Mouse (Mus musculus): ENCODE measurements around the gene Zmat5. TPM values are rescaled to one million over a fixed set of nuclear protein-coding genes. Genes with fewer than 3 reads are reported as not detected.

Zmat5 gene
- polyA plus RNA-seq, 1 experiment: 41.5 TPM

DNA sequence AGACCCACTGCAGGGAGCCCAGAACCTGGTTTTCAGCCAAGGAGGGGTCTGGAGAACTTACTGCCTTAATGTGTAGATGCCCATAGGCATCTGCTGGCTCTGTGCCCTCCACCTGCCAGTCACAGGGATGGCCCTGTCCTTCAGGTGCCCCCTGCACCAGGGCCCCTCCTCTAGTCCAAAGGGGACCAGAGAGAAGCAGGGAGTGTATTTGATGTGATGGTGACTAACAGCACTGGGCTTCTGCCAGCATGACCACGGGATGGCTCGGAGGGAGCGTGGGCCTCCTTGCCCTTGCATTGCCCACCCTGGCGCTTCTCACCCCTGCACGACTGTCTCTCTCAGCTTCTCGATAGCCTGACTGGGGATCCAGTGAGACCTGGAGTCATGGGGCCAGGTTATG lies 40.2 kb downstream of the Zmat5 start:
- TF ChIP-seq FOSL1 (IDR thresholded peaks at IDR 0.05; ENCODE audit: insufficient read depth, low read length, poor library complexity, severe bottlenecking): no peak
- no peak for TF ChIP-seq CTCF (IDR thresholded peaks at IDR 0.05; ENCODE audit: control insufficient read depth, insufficient read depth, insufficient read length)
- TF ChIP-seq CEBPB (IDR thresholded peaks at IDR 0.05; ENCODE audit: low read depth): no peak
- no peak for TF ChIP-seq MYOG (IDR thresholded peaks at IDR 0.05; ENCODE audit: control insufficient read depth, extremely low read depth, insufficient read length)
- no peak for TF ChIP-seq USF1 (IDR thresholded peaks at IDR 0.05; ENCODE audit: low read depth)
- no peak for TF ChIP-seq MAX (IDR thresholded peaks at IDR 0.05)
- no peak for TF ChIP-seq MYOD1 (IDR thresholded peaks at IDR 0.05; ENCODE audit: control insufficient read depth, insufficient read length, low read depth)
- H3K79me3 ChIP-seq (ENCODE audit: low read depth): no peaks in the 10 kb centered on the region
- no peaks in the 10 kb centered on the region for H3K79me2 ChIP-seq (ENCODE audit: control insufficient read depth, insufficient read depth)
- no peak overlapping the region for H3ac ChIP-seq (ENCODE audit: control insufficient read depth, insufficient read length, low read depth)
- peaks cover 89% of the 10 kb centered on the region for H3K27me3 ChIP-seq (ENCODE audit: control insufficient read depth, insufficient read depth, insufficient read length)
- H3K4me3 ChIP-seq (ENCODE audit: insufficient read depth, poor library complexity, severe bottlenecking): no peak overlapping the region
- no peaks in the 10 kb centered on the region for H3K36me3 ChIP-seq (ENCODE audit: control insufficient read depth, insufficient read depth)

DNA sequence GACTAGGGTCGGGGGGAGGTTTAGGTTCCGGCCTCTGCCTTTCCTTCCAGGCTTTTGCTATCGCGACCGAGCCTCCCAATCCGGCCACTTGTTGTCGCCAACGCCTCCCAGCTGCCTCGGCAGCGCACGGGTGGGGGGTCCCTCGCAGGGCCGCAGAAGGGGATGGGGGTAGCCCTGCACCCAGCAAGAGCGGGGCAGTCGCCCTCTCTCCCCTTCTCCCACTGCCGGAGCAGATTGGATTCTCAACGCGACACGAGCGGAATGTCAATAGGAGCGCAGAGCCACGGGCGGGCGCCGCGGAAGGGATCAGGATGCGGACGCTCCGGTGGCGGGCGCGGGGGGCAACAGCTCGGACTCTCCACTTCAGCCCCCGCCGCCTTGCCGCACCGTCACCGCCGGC lies 41.5 kb downstream of the Zmat5 start:
- Histone ChIP-seq H3K27me3 (ENCODE audit: control insufficient read depth, insufficient read depth, insufficient read length) (peaks cover 84% of the 10 kb centered on the region), H3K79me3 (ENCODE audit: low read depth) (no peaks in the 10 kb centered on the region), H3K36me3 (ENCODE audit: control insufficient read depth, insufficient read depth) (no peaks in the 10 kb centered on the region), H3K79me2 (ENCODE audit: control insufficient read depth, insufficient read depth) (no peaks in the 10 kb centered on the region), H3ac (ENCODE audit: control insufficient read depth, insufficient read length, low read depth) (no peak overlapping the region), H3K4me3 (ENCODE audit: insufficient read depth, poor library complexity, severe bottlenecking) (no peak overlapping the region)
- no peak for TF ChIP-seq FOSL1 (IDR thresholded peaks at IDR 0.05; ENCODE audit: insufficient read depth, low read length, poor library complexity, severe bottlenecking)
- TF ChIP-seq MAX (IDR thresholded peaks at IDR 0.05): no peak
- no peak for TF ChIP-seq CTCF (IDR thresholded peaks at IDR 0.05; ENCODE audit: control insufficient read depth, insufficient read depth, insufficient read length)
- TF ChIP-seq MYOG (IDR thresholded peaks at IDR 0.05; ENCODE audit: control insufficient read depth, extremely low read depth, insufficient read length): no peak
- TF ChIP-seq MYOD1 (IDR thresholded peaks at IDR 0.05; ENCODE audit: control insufficient read depth, insufficient read length, low read depth): no peak
- TF ChIP-seq USF1 (IDR thresholded peaks at IDR 0.05; ENCODE audit: low read depth): no peak
- no peak for TF ChIP-seq CEBPB (IDR thresholded peaks at IDR 0.05; ENCODE audit: low read depth)

DNA sequence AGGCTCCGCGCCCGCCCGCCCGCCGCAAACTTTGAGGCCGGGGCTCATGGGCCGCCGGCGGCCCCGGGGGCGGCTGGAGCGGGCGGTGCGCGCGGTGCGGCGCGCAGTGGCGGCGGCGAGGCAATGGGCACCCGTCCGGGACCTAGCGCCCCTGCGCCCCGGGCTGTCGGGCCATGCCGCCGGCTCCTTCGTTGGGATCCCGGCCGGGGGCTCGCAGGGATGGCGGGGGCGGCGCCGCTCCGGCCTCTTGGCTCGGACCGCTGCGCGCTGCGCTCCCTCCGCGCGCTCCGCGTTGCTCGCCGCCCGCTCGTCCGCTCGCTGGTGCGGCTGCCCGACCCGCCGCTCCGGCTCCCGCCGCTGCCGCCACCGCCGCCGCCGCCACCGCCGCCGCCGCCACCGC lies 42.3 kb downstream of the Zmat5 start, which contains the start of gene Cabp7:
TSS of gene Cabp7 (minus strand) at position 46 of the 400 bp plus-strand sequence.
- Histone ChIP-seq H3K79me2 (ENCODE audit: control insufficient read depth, insufficient read depth) (no peaks in the 10 kb centered on the region), H3K4me3 (ENCODE audit: insufficient read depth, poor library complexity, severe bottlenecking) (no peak within 1 kb of the TSS), H3ac (ENCODE audit: control insufficient read depth, insufficient read length, low read depth) (no peak within 1 kb of the TSS), H3K36me3 (ENCODE audit: control insufficient read depth, insufficient read depth) (no peaks in the 10 kb centered on the region), H3K79me3 (ENCODE audit: low read depth) (no peaks in the 10 kb centered on the region), H3K27me3 (ENCODE audit: control insufficient read depth, insufficient read depth, insufficient read length) (peaks cover 79% of the 10 kb centered on the region)
- TF ChIP-seq USF1 (IDR thresholded peaks at IDR 0.05; ENCODE audit: low read depth): no peak
- no peak for TF ChIP-seq MYOG (IDR thresholded peaks at IDR 0.05; ENCODE audit: control insufficient read depth, extremely low read depth, insufficient read length)
- TF ChIP-seq CTCF (IDR thresholded peaks at IDR 0.05; ENCODE audit: control insufficient read depth, insufficient read depth, insufficient read length): no peak
- TF ChIP-seq FOSL1 (IDR thresholded peaks at IDR 0.05; ENCODE audit: insufficient read depth, low read length, poor library complexity, severe bottlenecking): no peak
- TF ChIP-seq MAX (IDR thresholded peaks at IDR 0.05): no peak
- no peak for TF ChIP-seq CEBPB (IDR thresholded peaks at IDR 0.05; ENCODE audit: low read depth)
- TF ChIP-seq MYOD1 (IDR thresholded peaks at IDR 0.05; ENCODE audit: control insufficient read depth, insufficient read length, low read depth): no peak

DNA sequence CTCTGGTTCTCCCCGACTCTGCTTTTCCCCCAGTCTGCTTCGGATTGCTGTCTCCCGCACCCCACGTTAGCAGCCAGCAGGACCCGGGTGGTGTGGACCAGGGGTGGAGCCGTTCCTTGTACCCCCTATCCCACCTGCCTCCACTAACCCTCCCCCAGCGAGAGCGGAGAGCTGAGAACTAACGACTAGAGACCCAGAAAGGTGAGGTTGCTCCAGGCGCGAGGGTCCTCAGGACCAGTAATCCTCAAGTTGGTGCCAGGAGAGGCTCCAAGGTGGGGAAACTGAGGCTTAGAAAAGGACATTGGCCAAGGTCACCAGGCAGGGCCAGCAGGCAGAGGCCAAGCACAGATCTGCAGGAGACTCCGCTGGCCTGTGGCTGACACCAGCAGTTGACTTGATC lies 42.8 kb downstream of the Zmat5 start:
- Histone ChIP-seq H3K79me2 (ENCODE audit: control insufficient read depth, insufficient read depth) (no peaks in the 10 kb centered on the region), H3K4me3 (ENCODE audit: insufficient read depth, poor library complexity, severe bottlenecking) (no peak overlapping the region)
- TF ChIP-seq CEBPB (IDR thresholded peaks at IDR 0.05; ENCODE audit: low read depth) (no peak), FOSL1 (IDR thresholded peaks at IDR 0.05; ENCODE audit: insufficient read depth, low read length, poor library complexity, severe bottlenecking) (no peak), CTCF (IDR thresholded peaks at IDR 0.05; ENCODE audit: control insufficient read depth, insufficient read depth, insufficient read length) (no peak), MYOG (IDR thresholded peaks at IDR 0.05; ENCODE audit: control insufficient read depth, extremely low read depth, insufficient read length) (no peak), MAX (IDR thresholded peaks at IDR 0.05) (no peak)

DNA sequence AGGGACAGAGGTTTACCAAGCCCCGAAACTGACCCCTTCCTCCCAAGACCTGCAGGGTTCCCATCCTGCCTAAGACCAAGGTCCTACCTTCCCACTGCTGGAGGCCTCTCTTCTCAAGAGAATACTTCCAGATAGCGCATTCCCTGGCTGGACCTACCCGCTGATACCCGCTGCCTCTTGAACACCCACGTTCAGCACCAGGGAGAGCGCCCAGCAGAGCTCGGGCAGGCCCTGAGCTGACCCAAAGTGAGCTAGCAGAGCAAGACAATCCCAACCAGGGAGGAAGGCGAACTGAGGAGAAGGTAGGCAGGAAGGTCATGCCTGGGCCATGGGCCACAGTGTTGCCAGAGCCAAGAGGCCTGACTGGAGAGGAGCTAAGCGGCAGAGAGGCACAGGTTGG lies 45.8 kb downstream of the Zmat5 start:
- TF ChIP-seq MAX (IDR thresholded peaks at IDR 0.05) (no peak), CEBPB (IDR thresholded peaks at IDR 0.05; ENCODE audit: low read depth) (no peak), MYOD1 (IDR thresholded peaks at IDR 0.05; ENCODE audit: control insufficient read depth, insufficient read length, low read depth) (no peak), USF1 (IDR thresholded peaks at IDR 0.05; ENCODE audit: low read depth) (no peak), MYOG (IDR thresholded peaks at IDR 0.05; ENCODE audit: control insufficient read depth, extremely low read depth, insufficient read length) (no peak), FOSL1 (IDR thresholded peaks at IDR 0.05; ENCODE audit: insufficient read depth, low read length, poor library complexity, severe bottlenecking) (no peak), CTCF (IDR thresholded peaks at IDR 0.05; ENCODE audit: control insufficient read depth, insufficient read depth, insufficient read length) (no peak)
- H3K27me3 ChIP-seq (ENCODE audit: control insufficient read depth, insufficient read depth, insufficient read length): peaks cover 48% of the 10 kb centered on the region
- H3K79me2 ChIP-seq (ENCODE audit: control insufficient read depth, insufficient read depth): no peaks in the 10 kb centered on the region
- no peak overlapping the region for H3K4me3 ChIP-seq (ENCODE audit: insufficient read depth, poor library complexity, severe bottlenecking)
- no peaks in the 10 kb centered on the region for H3K79me3 ChIP-seq (ENCODE audit: low read depth)
- H3ac ChIP-seq (ENCODE audit: control insufficient read depth, insufficient read length, low read depth): no peak overlapping the region
- H3K36me3 ChIP-seq (ENCODE audit: control insufficient read depth, insufficient read depth): no peaks in the 10 kb centered on the region

More for the DNA sequence above, 42.8 kb downstream of the Zmat5 start:
- Histone ChIP-seq H3K79me3 (ENCODE audit: low read depth) (no peaks in the 10 kb centered on the region), H3K36me3 (ENCODE audit: control insufficient read depth, insufficient read depth) (no peaks in the 10 kb centered on the region), H3K27me3 (ENCODE audit: control insufficient read depth, insufficient read depth, insufficient read length) (peaks cover 73% of the 10 kb centered on the region), H3ac (ENCODE audit: control insufficient read depth, insufficient read length, low read depth) (no peak overlapping the region)

DNA sequence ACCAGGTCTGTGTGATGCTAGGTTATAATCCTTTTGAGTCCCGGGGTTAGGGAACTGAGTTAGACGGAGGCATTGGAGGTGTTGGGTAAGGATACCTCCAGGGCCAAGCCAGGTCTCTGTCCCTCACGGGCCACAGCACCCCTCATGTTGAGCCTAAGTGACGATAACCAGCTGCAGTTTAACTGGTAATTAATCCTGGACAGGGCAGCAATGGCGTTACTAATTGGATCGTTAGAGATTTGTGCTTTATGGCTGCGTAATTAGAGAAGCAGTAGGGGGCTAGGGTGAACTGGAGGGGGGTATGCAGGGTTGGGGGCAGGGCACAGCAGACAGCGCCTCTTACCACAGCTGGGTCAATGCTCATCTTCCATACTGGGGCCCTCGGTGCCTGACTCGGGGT lies 48.4 kb downstream of the Zmat5 start:
- H3K27me3 ChIP-seq (ENCODE audit: control insufficient read depth, insufficient read depth, insufficient read length): peaks cover 28% of the 10 kb centered on the region
- H3K79me3 ChIP-seq (ENCODE audit: low read depth): no peaks in the 10 kb centered on the region
- H3ac ChIP-seq (ENCODE audit: control insufficient read depth, insufficient read length, low read depth): no peak overlapping the region
- H3K36me3 ChIP-seq (ENCODE audit: control insufficient read depth, insufficient read depth): no peaks in the 10 kb centered on the region
- TF ChIP-seq CTCF (IDR thresholded peaks at IDR 0.05; ENCODE audit: control insufficient read depth, insufficient read depth, insufficient read length) (no peak), USF1 (IDR thresholded peaks at IDR 0.05; ENCODE audit: low read depth) (no peak), FOSL1 (IDR thresholded peaks at IDR 0.05; ENCODE audit: insufficient read depth, low read length, poor library complexity, severe bottlenecking) (no peak), MAX (IDR thresholded peaks at IDR 0.05) (no peak), CEBPB (IDR thresholded peaks at IDR 0.05; ENCODE audit: low read depth) (no peak), MYOD1 (IDR thresholded peaks at IDR 0.05; ENCODE audit: control insufficient read depth, insufficient read length, low read depth) (no peak), MYOG (IDR thresholded peaks at IDR 0.05; ENCODE audit: control insufficient read depth, extremely low read depth, insufficient read length) (no peak)
- no peak overlapping the region for H3K4me3 ChIP-seq (ENCODE audit: insufficient read depth, poor library complexity, severe bottlenecking)
- H3K79me2 ChIP-seq (ENCODE audit: control insufficient read depth, insufficient read depth): no peaks in the 10 kb centered on the region

All from C2C12 (cell line).